Mouse (Mus musculus) ZHBTc4 (cell line): Measurements from ENCODE around the gene Fkbp7.
A peak's percentile ranks its signal among the peaks of the same experiment; 100 is the strongest.
"Not testable (repeated sequence)": the region's sequence is repeated elsewhere in the genome, so short reads cannot be mapped to it uniquely, and the experiment has no call there.

ENCODE experiments used
- DNase-seq: peaks from one replicate; pipeline ENCODE4 v3.0.0-alpha.2; 2011; ENCODE audit warnings: low read depth, low spot score

Gene Fkbp7

GRCm38 (mm10) chr2:76667200-76667599, 5.7 kb downstream of the Fkbp7 start:
- DNase-seq, result no peak

DNA sequence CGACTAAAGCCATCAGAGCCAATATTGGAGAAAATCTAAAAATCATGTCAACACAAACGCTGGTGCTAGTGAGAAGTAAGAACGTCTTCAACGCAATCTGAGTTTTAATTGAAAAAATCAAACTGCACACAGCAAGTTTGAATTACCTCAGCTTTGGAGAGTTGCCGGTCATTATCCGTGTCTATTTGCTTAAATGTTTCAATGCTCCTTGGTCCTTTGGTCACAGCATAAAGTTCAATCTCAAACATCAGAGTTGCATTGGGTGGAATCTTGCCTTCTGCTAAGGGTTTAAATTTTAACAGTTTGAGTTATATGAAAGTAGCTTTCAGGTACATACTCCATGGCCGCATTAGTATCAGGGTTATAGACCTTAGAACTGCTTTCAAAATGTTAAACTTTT, 7.4 kb downstream of the Fkbp7 start:
- DNase-seq, result no peak

- DNase-seq, result no peak
These were observed 13.5 kb downstream of the Fkbp7 start for GRCm38 (mm10) chr2:76659419-76659818.

- DNase-seq, result no peak
These were observed 14.4 kb downstream of the Fkbp7 start for GRCm38 (mm10) chr2:76658551-76658950.

DNA sequence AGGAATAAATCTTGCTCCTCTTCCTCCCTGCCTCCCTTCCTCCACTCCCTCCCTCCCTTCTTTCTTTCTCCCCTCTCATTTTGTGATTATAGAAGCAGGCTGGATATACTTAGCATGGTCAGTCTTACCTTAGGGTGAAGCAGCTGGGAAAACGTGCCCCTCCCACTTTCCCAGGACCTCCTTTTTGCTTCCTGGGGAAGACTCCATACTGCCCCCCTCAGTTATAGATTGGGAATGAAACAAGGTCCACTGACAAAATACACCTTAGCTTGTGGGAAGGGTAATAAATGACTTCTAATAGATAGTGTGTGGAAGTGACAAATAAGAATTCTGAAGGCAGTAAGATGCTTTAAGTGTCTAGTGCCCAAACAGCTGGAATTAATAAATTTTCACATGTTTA, 16.9 kb downstream of the Fkbp7 start:
- peak; percentile 69 for DNase-seq

- no peak for DNase-seq
These were observed 17.5 kb downstream of the Fkbp7 start for GRCm38 (mm10) chr2:76655444-76655843.

- no peak for DNase-seq
These were observed 18.3 kb downstream of the Fkbp7 start for GRCm38 (mm10) chr2:76654646-76655045.

GRCm38 (mm10) chr2:76653070-76653469, 19.8 kb downstream of the Fkbp7 start:
- peak; percentile 46 for DNase-seq

DNA sequence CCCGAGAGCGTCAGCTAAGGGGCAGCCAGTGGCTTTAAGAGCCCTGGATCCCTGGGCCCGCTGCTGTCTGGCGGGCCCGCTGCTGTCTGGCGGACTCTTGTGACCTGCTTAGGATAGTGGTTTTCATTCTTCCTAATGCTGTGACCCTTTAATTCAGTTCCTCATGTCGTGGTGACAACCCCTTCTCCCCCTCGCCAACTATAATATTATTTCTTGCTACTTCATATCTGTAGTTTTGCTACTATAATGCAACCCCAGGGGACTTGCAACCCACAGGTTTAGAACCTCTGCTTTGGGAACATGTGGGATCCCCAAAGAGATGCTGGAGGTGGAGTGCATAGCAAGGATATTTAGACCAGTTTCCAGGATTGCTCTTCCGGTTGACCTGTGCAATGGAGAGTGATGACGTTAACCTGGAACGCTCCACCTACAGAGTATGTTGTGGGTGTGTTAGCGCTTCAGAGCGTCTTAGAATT, 24.2 kb downstream of the Fkbp7 start:
- peak; percentile 41 for DNase-seq

- DNase-seq, result peak; percentile 99
These were observed 24.9 kb downstream of the Fkbp7 start, which contains the start of the genes Prkra and Pjvk for GRCm38 (mm10) chr2:76647883-76648570. TSS of gene Prkra (minus strand) at chr2:76648015. TSS of gene Pjvk (plus strand) at chr2:76648476.

DNA sequence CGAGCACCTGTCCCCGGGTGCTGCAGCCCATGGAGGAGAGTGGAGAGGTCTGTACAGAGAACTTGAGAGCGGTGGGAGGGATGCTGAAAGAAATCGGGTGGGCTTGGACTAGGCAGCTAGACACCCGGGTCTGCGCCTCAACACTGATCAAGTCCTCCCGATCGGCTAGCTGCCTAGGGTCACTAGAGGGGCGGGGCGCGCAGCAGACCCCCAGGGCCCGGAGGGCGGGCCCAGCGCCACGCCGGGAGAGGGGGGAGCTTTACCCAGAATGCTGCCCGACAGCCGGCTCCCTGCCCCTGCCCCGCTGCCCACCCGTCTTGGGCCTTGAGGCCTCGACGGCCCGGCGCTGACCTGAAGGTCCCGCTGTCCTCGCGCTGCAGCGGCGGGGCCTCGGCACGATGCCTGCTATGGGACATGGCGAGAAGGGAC, 25.5 kb downstream of the Fkbp7 start:
- peak; percentile 32 for DNase-seq

DNA sequence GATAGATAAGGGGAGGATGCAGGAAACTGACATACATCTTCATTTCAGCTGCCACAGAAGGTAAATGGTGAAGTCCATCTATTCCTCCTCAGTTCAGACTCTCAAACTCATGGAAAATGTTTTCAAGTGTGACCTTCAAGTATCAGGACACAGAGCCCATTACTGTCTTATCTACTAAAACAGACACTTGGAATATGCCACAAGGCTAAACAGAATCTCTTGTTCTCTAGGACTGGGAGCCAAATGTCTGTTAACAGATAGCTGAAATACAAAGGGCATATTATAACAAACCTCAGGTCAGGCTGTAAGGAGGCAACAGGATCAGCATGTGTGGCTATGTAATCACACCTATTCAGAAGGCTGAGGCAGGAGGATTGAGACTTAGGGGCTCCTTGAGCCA, 29.1 kb downstream of the Fkbp7 start:
- no peak for DNase-seq

GRCm38 (mm10) chr2:76639637-76640036, 33.3 kb downstream of the Fkbp7 start:
- no peak for DNase-seq

DNA sequence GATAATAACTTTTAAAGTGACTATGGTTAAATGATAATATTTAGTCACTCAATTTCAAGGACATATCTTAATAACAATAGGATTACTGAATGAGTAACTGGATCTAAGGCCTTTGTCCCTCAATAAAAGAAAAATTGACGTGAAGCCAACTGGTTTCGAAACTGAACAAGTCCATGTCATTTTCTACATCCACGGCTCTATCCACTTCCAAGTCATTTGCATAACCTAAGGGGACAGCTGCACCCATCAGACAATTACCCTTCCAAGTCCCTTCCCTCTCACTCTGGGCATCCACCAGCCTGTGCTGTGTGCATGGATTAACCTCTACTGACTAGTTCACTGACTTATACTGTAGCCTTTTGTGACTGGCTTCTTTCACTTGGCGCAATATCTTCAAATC, 41.3 kb downstream of the Fkbp7 start:
- no peak for DNase-seq

DNA sequence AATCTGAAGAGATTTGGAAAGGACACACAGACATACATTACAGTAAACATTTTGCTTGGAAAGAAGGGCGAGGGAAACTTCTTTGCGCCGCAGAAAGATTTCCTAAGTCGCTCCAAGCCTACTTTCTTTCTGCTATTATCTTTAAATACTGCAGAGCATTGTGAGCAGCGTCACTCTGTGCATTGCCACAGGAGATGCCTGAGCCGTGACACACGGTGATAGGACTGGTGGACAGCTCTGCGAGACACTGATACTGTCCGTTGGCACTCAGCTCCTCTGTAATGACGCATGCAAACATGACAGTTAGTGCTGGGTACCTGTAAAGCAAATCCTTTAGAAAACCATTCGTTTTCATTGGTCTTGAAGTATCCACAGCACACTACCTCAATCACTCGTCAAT, 42.6 kb downstream of the Fkbp7 start:
- no peak for DNase-seq

- DNase-seq, result not testable (repeated sequence)
These were observed 50.6 kb downstream of the Fkbp7 start for GRCm38 (mm10) chr2:76622316-76622715.

DNA sequence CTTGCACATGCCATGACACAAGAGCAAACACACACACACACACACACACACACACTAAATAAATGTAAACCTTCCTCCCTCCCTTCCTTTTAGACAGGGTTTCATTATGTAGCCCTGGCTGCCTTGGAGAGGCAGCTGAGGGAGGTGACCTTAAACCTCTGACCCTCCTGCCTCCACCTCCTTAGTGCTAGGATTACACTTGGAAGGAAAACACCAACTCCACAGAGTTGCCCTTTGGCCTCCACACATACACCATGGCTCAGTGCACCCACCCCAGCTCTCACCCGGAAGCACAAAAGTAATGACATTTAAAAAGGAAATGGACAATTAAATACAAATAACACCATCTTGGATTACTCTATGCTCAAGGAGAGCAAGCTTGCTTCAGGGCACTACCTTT, 51.2 kb downstream of the Fkbp7 start:
- DNase-seq, result no peak

- no peak for DNase-seq
These were observed 52.7 kb downstream of the Fkbp7 start for GRCm38 (mm10) chr2:76620188-76620587.

DNA sequence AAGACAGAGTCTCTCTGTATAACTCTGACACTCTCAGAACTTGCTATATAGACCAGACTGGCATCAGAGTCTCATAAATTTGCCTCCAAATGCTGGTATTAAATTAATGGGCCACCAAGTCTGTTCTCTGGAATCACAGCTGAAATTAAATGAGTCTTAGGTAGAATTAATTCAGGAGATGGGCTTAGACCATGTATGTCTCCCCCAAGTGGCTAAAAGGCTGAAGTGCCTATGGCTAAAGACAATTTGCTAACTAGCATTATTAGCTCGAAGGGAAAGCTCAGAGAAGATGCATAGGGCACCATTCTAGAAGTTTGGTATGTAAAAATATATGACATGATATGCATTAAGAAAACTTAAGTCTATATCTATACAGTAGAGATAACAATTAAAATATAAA, 54.8 kb downstream of the Fkbp7 start:
- DNase-seq, result peak; percentile 38
